Mouse (Mus musculus) spleen, adult 2 months (tissue): ENCODE measurements around the gene Hormad2.

Source experiments
- CTCF ChIP-seq: fragments of 200-500 bp; IDR thresholded peaks from 2 replicates; pipeline ENCODE4 v1.5.1; 2011; ENCODE audit warnings: mild to moderate bottlenecking, inconsistent platforms; ENCODE audit not compliant: insufficient read depth, insufficient read length, insufficient replicate concordance; ENCODE audit errors: extremely low read depth
- POLR2A ChIP-seq: fragments of 200-500 bp; IDR thresholded peaks from 2 replicates; pipeline ENCODE4 v1.6.1; 2011; ENCODE audit warnings: low read depth, low read length, inconsistent platforms

DNA sequence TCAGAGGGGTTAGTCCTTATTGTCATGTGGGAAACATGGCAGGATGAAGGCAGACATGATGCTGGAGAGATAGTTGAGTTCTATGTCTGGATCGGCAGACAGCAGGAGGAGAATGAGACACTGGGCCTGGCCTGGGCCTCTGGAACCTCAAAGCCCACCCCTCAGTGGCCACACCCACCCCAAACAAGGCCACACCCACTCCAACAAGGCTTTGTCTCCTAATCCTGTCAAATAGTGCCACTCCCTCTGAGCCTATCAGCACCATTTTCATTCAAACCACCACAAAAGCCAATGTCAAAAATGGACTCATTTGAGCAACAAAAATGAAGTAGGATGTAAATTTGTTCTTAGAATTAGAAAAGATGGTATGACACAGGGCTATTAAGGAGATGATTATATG is 23.3 kb upstream of the Hormad2 start:
- TF ChIP-seq POLR2A (no peak), CTCF (no peak)
